Mouse (Mus musculus) neutrophil, adult 83 days (primary cell): ENCODE data around the gene Gm17509. TPM values are rescaled to one million over a fixed set of nuclear protein-coding genes. Genes with fewer than 3 reads are reported as not detected.

Source experiments
- total RNA-seq, 2 experiments: library from RNA; stranded (reverse); gene quantifications; one replicate each; pipeline ENCODE4 v1.2.4; 2023

Gene Gm17509
- under 1 TPM; 0.18 to 0.33 TPM for total RNA-seq

DNA sequence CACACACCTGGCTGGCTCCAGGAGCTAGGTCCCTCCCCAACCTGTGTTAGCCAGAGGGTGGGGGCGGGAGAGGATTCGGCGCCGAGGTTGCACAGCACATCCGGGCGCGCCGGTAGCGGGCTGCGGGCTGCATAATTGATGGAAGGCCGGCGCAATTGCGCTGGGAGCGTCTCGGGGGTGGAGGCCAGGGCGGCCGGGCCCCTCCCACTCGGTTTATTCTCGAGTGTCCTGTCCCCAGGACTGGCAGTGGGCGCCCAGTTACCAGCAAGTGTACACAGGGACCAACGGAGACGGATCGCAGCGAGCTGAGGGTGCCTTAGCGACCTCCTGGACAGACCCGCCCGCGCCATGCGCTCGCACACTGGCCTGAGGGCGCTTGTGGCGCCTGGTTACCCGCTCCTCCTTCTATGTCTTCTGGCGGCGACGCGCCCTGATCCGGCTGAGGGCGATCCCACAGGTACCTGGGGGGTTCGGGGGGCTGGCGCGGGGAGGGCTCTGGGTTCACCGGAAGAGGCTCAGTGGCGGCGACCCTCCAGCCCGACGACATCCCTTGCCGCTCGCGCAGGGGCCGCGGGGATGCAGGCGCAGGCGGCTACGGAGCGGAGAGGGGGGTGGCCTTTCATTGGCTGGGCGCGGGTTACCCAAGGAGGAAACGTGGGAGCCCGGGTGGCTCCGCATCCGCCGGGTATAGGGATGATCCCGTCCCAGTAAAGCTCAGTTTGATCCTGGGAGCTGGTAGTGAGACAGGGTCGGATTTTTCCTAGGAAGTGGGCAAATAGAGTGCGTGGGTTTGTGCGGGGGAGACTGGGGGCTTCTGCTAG, at the start of gene Gm17509:
TSS of gene Gm17509 (minus strand) at position 575 of the 821 bp plus-strand sequence.

DNA sequence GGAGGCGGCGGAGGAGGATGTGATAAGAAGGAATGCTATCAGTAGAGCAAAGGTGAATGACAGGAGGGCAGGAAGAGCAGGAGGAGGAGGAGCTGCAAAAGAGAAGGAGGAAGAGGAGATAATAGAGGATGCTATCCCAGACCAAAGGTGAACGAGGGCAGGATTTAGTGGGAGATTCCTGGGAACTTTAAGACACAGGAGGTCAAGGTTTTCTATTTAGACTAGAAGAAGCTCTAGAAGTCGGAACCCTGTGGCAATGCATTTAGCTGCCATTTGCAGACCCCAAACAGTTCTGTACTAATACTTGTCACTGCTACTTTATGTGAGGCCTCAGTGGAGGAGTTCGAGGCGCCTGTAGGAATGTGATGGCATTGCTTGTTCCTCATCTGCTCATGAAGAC, 12.6 kb downstream of the Gm17509 start, which contains the start of gene Emb:
TSS of gene Emb (plus strand) at position 301 of the 400 bp plus-strand sequence.

Other genes starting within 250 kb of the Gm17509 start
- 10 to 100 TPM; 69.0 to 74.8 TPM for gene Parp8, start 195.5 kb downstream of the Gm17509 start, total RNA-seq
- 100 to 1,000 TPM; 255 to 301 TPM for gene Emb, start 12.5 kb downstream of the Gm17509 start, total RNA-seq